Mouse (Mus musculus): ENCODE data around the gene Saa2. TPM values are rescaled to one million over a fixed set of nuclear protein-coding genes. Genes with fewer than 3 reads are reported as not detected.

Saa2 gene
- total and polyA plus RNA-seq, 2 experiments from 2014 or later = not detected

DNA sequence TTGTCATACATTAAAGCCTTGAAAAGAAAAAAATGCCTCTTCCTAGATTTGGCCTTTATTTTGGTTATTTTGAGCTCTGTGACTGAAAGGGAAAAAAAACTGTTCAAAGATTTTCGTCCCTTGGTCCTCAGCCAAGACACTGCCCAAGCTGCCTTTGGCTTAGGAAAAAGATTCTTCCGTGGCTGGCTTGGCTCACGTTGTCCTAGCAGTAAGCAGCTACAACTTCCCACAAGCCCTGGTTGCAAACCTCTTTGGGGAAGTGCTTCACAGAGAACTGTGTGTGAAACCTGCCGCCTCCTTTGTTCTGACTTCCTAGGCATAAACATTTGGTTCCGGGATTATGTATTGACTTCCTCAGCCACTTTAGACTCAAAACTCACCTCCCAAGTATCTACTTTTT lies 34.7 kb upstream of the Saa2 start:
- ATAC-seq (ENCODE audit: insufficient read depth, low read depth) = no peak
- H3K36me3 ChIP-seq (replicated peaks; ENCODE audit: control insufficient read depth, insufficient read depth, low read length) = no peaks in the 10 kb centered on the region
- no peaks in the 10 kb centered on the region for H3K4me1 ChIP-seq (ENCODE audit: control insufficient read depth, insufficient read depth)
- H3K4me2 ChIP-seq (ENCODE audit: low read depth, low read length) = no peak overlapping the region
- H3K9ac ChIP-seq (replicated peaks; ENCODE audit: low read depth, low read length) = no peak overlapping the region
- no peak overlapping the region for H3K27ac ChIP-seq (ENCODE audit: low read depth)
- H3K27me3 ChIP-seq (ENCODE audit: control insufficient read depth, insufficient read depth, low read length) = 0 out of 2 replicates have a peak, but pooled peaks cover 4% of the 10 kb centered on the region
- TF ChIP-seq CTCF (IDR thresholded peaks at IDR 0.05; ENCODE audit: low read depth) (no peak), EP300 (IDR thresholded peaks at IDR 0.05; ENCODE audit: low read depth) (no peak)
- no peaks in the 10 kb centered on the region for H3K9me3 ChIP-seq (replicated peaks; ENCODE audit: control insufficient read depth, low read length)
- WGBS = 22% methylated on average over 5 of the region's 5 CpGs
- no peak overlapping the region for H3K4me3 ChIP-seq (ENCODE audit: low read depth, low read length)
- no peak for DNase-seq (ENCODE audit: low spot score)

DNA sequence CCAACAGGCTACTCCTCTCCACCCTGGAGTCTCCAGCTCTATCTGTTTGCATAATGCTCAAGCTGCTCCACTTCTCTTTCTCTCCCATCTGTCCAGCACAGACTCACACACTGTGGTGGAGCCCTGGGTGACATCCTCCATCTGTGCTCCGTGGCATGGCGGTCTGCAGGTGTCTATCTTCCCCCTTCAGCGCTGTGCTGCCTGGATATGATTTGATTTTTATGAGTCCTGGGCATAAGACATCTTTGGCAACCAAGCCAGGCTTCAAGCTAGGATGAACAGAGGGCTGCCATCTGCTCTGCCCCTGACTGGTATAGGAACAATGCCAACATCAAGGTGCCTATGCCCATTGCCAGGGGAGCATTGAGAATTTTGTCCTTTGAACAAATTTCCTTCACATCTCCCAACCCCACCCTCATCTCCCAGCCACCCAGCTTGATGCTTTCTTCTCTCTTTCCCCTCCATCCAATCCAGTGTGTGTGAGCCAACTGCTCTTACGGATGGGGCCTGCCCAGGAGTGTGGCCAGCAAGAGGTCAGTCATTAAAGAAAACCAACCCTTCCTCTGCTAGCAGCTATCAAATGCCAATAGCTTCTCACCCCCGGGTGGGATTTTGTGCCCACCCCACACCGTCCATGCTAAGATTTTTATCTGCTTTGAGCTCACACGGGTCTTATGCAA lies 32.9 kb upstream of the Saa2 start:
- no peak for TF ChIP-seq EP300 (IDR thresholded peaks at IDR 0.05; ENCODE audit: low read depth)
- no peak for TF ChIP-seq CTCF (IDR thresholded peaks at IDR 0.05; ENCODE audit: low read depth)
- WGBS = 69% methylated on average over 7 of the region's 7 CpGs

DNA sequence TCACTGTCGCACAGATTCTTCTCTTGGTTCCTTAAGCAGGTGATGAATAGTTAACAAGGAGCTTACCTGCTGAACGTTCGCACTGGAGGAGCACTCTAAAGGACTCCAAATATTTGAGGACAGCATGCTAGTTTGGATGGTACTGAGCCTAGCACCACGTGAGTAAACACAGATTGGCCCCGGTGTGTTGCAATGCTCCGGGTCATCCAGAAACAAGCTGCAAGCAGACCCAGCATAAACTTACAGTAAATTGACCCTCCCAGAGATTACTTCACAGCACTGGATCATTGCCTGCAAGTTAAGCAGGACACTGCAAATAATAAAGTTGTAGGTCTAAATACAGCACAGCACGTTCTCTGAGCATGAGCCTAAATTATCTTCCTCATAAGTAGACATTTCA lies 32.1 kb upstream of the Saa2 start:
- 62% methylated on average over 7 of the region's 7 CpGs for WGBS
- no peak for ATAC-seq (ENCODE audit: insufficient read depth, low read depth)
- no peak for TF ChIP-seq EP300 (IDR thresholded peaks at IDR 0.05; ENCODE audit: low read depth)
- Histone ChIP-seq H3K27me3 (ENCODE audit: control insufficient read depth, insufficient read depth, low read length) (0 out of 2 replicates have a peak, but pooled peaks cover 4% of the 10 kb centered on the region), H3K9me3 (replicated peaks; ENCODE audit: control insufficient read depth, low read length) (no peaks in the 10 kb centered on the region), H3K4me2 (ENCODE audit: low read depth, low read length) (no peak overlapping the region), H3K4me3 (ENCODE audit: low read depth, low read length) (no peak overlapping the region), H3K36me3 (replicated peaks; ENCODE audit: control insufficient read depth, insufficient read depth, low read length) (no peaks in the 10 kb centered on the region), H3K4me1 (ENCODE audit: control insufficient read depth, insufficient read depth) (no peaks in the 10 kb centered on the region), H3K27ac (ENCODE audit: low read depth) (no peak overlapping the region), H3K9ac (replicated peaks; ENCODE audit: low read depth, low read length) (no peak overlapping the region)
- no peak for DNase-seq (ENCODE audit: low spot score)

More for the DNA sequence above, 32.9 kb upstream of the Saa2 start:
- no peak for DNase-seq (ENCODE audit: low spot score)
- Histone ChIP-seq H3K27ac (ENCODE audit: low read depth) (no peak overlapping the region), H3K9ac (replicated peaks; ENCODE audit: low read depth, low read length) (no peak overlapping the region), H3K4me1 (ENCODE audit: control insufficient read depth, insufficient read depth) (no peaks in the 10 kb centered on the region), H3K4me3 (ENCODE audit: low read depth, low read length) (no peak overlapping the region), H3K4me2 (ENCODE audit: low read depth, low read length) (no peak overlapping the region), H3K9me3 (replicated peaks; ENCODE audit: control insufficient read depth, low read length) (no peaks in the 10 kb centered on the region), H3K27me3 (ENCODE audit: control insufficient read depth, insufficient read depth, low read length) (0 out of 2 replicates have a peak, but pooled peaks cover 4% of the 10 kb centered on the region), H3K36me3 (replicated peaks; ENCODE audit: control insufficient read depth, insufficient read depth, low read length) (no peaks in the 10 kb centered on the region)
- ATAC-seq (ENCODE audit: insufficient read depth, low read depth) = no peak

DNA sequence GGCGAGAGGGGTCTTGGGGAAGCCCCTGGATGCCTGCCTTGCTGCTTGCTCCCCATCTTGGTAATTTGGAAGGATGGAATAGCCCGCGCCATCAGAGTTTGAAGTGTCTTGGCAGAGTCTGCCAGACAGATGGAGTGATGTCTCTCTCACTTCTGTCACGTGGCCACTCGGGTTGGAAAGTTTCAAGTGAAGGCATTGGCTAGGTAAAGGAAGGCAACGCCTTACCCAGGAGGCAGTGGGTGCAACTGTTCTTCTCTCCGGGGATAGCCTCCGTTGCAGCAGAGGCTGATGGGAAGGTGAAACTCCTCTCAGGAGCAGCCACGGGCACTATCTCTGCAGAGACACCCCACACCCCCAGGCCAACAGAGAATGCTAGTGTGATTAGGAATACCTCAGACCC lies 31.1 kb upstream of the Saa2 start:
- TF ChIP-seq CTCF (IDR thresholded peaks at IDR 0.05; ENCODE audit: low read depth) (no peak), EP300 (IDR thresholded peaks at IDR 0.05; ENCODE audit: low read depth) (no peak)
- H3K27ac ChIP-seq (ENCODE audit: low read depth) = no peak overlapping the region

DNA sequence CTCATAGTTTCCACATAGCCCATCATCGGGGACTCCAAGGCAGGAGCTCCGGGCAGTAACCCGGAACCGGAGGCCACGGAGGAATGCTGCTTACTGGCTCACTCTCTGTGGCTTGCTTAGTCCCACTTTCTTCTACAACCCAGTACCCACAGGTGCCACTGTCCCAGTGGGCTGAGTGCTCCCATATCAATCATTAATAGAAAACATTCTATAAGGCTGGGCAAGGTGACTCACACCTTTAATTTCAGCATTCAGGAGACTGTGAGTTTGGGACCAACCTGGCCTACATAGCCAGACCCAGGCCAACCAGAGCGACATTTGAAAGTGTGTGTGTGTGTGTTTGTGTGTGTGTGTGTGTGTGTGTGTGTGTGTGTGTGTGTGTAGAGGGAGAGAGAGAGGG lies 28.2 kb upstream of the Saa2 start:
- 84% methylated on average over 6 of the region's 6 CpGs for WGBS
- Histone ChIP-seq H3K36me3 (replicated peaks; ENCODE audit: control insufficient read depth, insufficient read depth, low read length) (no peaks in the 10 kb centered on the region), H3K4me3 (ENCODE audit: low read depth, low read length) (no peak overlapping the region), H3K27me3 (ENCODE audit: control insufficient read depth, insufficient read depth, low read length) (no peaks in the 10 kb centered on the region), H3K9ac (replicated peaks; ENCODE audit: low read depth, low read length) (no peak overlapping the region), H3K4me1 (ENCODE audit: control insufficient read depth, insufficient read depth) (no peaks in the 10 kb centered on the region), H3K9me3 (replicated peaks; ENCODE audit: control insufficient read depth, low read length) (no peaks in the 10 kb centered on the region), H3K4me2 (ENCODE audit: low read depth, low read length) (no peak overlapping the region), H3K27ac (ENCODE audit: low read depth) (no peak overlapping the region)
- TF ChIP-seq EP300 (IDR thresholded peaks at IDR 0.05; ENCODE audit: low read depth) (no peak), CTCF (IDR thresholded peaks at IDR 0.05; ENCODE audit: low read depth) (no peak)
- ATAC-seq (ENCODE audit: insufficient read depth, low read depth) (no peak), DNase-seq (ENCODE audit: low spot score) (no peak)

More for the DNA sequence above, 31.1 kb upstream of the Saa2 start:
- Histone ChIP-seq H3K36me3 (replicated peaks; ENCODE audit: control insufficient read depth, insufficient read depth, low read length) (no peaks in the 10 kb centered on the region), H3K4me1 (ENCODE audit: control insufficient read depth, insufficient read depth) (no peaks in the 10 kb centered on the region), H3K4me3 (ENCODE audit: low read depth, low read length) (no peak overlapping the region), H3K9me3 (replicated peaks; ENCODE audit: control insufficient read depth, low read length) (no peaks in the 10 kb centered on the region), H3K27me3 (ENCODE audit: control insufficient read depth, insufficient read depth, low read length) (no peaks in the 10 kb centered on the region), H3K4me2 (ENCODE audit: low read depth, low read length) (no peak overlapping the region), H3K9ac (replicated peaks; ENCODE audit: low read depth, low read length) (no peak overlapping the region)
- ATAC-seq (ENCODE audit: insufficient read depth, low read depth) (no peak), DNase-seq (ENCODE audit: low spot score) (no peak)
- WGBS = 60% methylated on average over 9 of the region's 9 CpGs

DNA sequence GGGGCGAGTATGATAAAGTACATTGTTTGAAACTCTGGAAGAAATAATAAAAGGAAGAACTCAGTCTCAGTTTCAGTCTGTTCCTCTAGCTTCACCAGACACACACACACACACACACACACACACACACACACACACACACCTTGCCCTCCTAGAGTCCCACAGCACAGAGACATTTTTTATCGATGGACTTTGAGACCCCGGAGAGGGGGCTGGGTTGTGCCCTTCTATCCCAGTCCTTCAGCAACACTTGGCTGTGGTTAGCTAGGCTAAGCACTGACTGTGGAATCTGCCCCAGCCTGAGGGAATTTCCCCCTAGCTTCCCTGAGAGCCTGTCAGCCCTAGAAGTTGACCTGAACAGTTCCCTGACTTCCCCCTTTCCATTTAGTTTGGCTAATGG lies 27.7 kb upstream of the Saa2 start:
- DNase-seq (ENCODE audit: low spot score) (no peak), ATAC-seq (ENCODE audit: insufficient read depth, low read depth) (no peak)
- whole genome bisulfite sequencing = 76% methylated on average over 3 of the region's 3 CpGs
- Histone ChIP-seq H3K4me1 (ENCODE audit: control insufficient read depth, insufficient read depth) (no peaks in the 10 kb centered on the region), H3K27me3 (ENCODE audit: control insufficient read depth, insufficient read depth, low read length) (no peaks in the 10 kb centered on the region), H3K9ac (replicated peaks; ENCODE audit: low read depth, low read length) (no peak overlapping the region), H3K4me3 (ENCODE audit: low read depth, low read length) (no peak overlapping the region), H3K36me3 (replicated peaks; ENCODE audit: control insufficient read depth, insufficient read depth, low read length) (no peaks in the 10 kb centered on the region), H3K9me3 (replicated peaks; ENCODE audit: control insufficient read depth, low read length) (no peaks in the 10 kb centered on the region), H3K4me2 (ENCODE audit: low read depth, low read length) (no peak overlapping the region), H3K27ac (ENCODE audit: low read depth) (no peak overlapping the region)
- TF ChIP-seq CTCF (IDR thresholded peaks at IDR 0.05; ENCODE audit: low read depth) = no peak
- TF ChIP-seq EP300 (IDR thresholded peaks at IDR 0.05; ENCODE audit: low read depth) = no peak

All from heart, postnatal 0 days (tissue).